Mouse (Mus musculus) stomach, embryonic 15.5 days (tissue): ENCODE results near the gene Nwd2. TPM values are rescaled to one million over a fixed set of nuclear protein-coding genes. Genes with fewer than 3 reads are reported as not detected.

Experiments
- ATAC-seq: fragments of 200-750 bp; cut with Nextera tagmentation; 2 replicates; pipeline ENCODE4 v1.8.0; 2017; ENCODE audit warnings: low read depth, moderate number of reproducible peaks, moderate TSS enrichment; ENCODE audit not compliant: insufficient read depth, low FRiP score
- H3K27ac ChIP-seq: fragments of 300-500 bp; sonication (generic); 2 replicates; pipeline ENCODE4 v1.5.1; 2015; ENCODE audit warnings: mild to moderate bottlenecking, inconsistent platforms
- H3K27me3 ChIP-seq: fragments of 300-500 bp; sonication (generic); replicated peaks from 2 replicates; pipeline ENCODE4 v1.6.1; 2015; ENCODE audit warnings: inconsistent platforms
- H3K36me3 ChIP-seq: fragments of 300-500 bp; sonication (generic); 2 replicates; pipeline ENCODE4 v1.6.1; 2015; ENCODE audit warnings: inconsistent platforms
- H3K4me1 ChIP-seq: fragments of 300-500 bp; sonication (generic); 2 replicates; pipeline ENCODE4 v1.6.1; 2015; ENCODE audit warnings: inconsistent platforms
- H3K4me2 ChIP-seq: fragments of 300-500 bp; sonication (generic); 2 replicates; pipeline ENCODE4 v1.6.1; 2015; ENCODE audit warnings: mild to moderate bottlenecking, inconsistent platforms
- H3K4me3 ChIP-seq: fragments of 300-500 bp; sonication (generic); replicated peaks from 2 replicates; pipeline ENCODE4 v1.5.1; 2015; ENCODE audit warnings: inconsistent platforms
- H3K9ac ChIP-seq: fragments of 300-500 bp; sonication (generic); 2 replicates; pipeline ENCODE4 v1.6.1; 2015; ENCODE audit warnings: inconsistent platforms
- H3K9me3 ChIP-seq: fragments of 300-500 bp; sonication (generic); 2 replicates; pipeline ENCODE4 v1.6.1; 2016; ENCODE audit warnings: inconsistent platforms
- WGBS: fragments of 180-500 bp; shearing (Covaris S2); methylation state at CpG from one replicate; pipeline ENCODE4 v1.1.7; 2015; 5-methylcytosine and 5-hydroxymethylcytosine counted together
- polyA plus RNA-seq: library from polyadenylated mRNA; unstranded; fragments of >200 nt; fragmentation: Nextera tagmentation; extraction: Ambion mirVana; gene quantifications from 2 replicates; pipeline ENCODE4 v1.2.1, GENCODE M21; 2015

Gene Nwd2
- polyA plus RNA-seq, 1 experiment from 2014 or later = 0.77 TPM

GRCm38 (mm10) chr5:63821176-63821575 is 172.3 kb downstream of the Nwd2 start:
- no peaks in the 10 kb centered on the region for H3K9me3 ChIP-seq
- no peak for ATAC-seq
- no peak overlapping the region for H3K4me2 ChIP-seq
- no peak overlapping the region for H3K4me3 ChIP-seq
- no peaks in the 10 kb centered on the region for H3K36me3 ChIP-seq
- WGBS = 80% methylated on average over 5 of the region's 5 CpGs
- peak overlapping the region; percentile 17; the same call in 1 of the 2 replicates for H3K27ac ChIP-seq
- H3K9ac ChIP-seq = no peak overlapping the region
- H3K4me1 ChIP-seq = peaks cover 9% of the 10 kb centered on the region; the same call in 1 of the 2 replicates
- no peaks in the 10 kb centered on the region for H3K27me3 ChIP-seq

- 46% methylated on average over 8 of the region's 8 CpGs for WGBS
- ATAC-seq = peak; percentile 41; the same call in 1 of the 2 replicates
Measured at GRCm38 (mm10) chr5:63821860-63822259, 173.0 kb downstream of the Nwd2 start.

GRCm38 (mm10) chr5:63823362-63824332 is 174.7 kb downstream of the Nwd2 start:
- ATAC-seq = peak; percentile 68
- 42% methylated on average over 10 of the region's 10 CpGs for WGBS

More at GRCm38 (mm10) chr5:63821860-63822259, 173.0 kb downstream of the Nwd2 start:
- peak overlapping the region; percentile 17; the same call in 1 of the 2 replicates for H3K27ac ChIP-seq
- H3K27me3 ChIP-seq = no peaks in the 10 kb centered on the region
- no peak overlapping the region for H3K9ac ChIP-seq
- no peaks in the 10 kb centered on the region for H3K9me3 ChIP-seq
- peaks cover 12% of the 10 kb centered on the region; the same call in 1 of the 2 replicates for H3K4me1 ChIP-seq
- no peak overlapping the region for H3K4me3 ChIP-seq
- no peaks in the 10 kb centered on the region for H3K36me3 ChIP-seq
- no peak overlapping the region for H3K4me2 ChIP-seq

DNA sequence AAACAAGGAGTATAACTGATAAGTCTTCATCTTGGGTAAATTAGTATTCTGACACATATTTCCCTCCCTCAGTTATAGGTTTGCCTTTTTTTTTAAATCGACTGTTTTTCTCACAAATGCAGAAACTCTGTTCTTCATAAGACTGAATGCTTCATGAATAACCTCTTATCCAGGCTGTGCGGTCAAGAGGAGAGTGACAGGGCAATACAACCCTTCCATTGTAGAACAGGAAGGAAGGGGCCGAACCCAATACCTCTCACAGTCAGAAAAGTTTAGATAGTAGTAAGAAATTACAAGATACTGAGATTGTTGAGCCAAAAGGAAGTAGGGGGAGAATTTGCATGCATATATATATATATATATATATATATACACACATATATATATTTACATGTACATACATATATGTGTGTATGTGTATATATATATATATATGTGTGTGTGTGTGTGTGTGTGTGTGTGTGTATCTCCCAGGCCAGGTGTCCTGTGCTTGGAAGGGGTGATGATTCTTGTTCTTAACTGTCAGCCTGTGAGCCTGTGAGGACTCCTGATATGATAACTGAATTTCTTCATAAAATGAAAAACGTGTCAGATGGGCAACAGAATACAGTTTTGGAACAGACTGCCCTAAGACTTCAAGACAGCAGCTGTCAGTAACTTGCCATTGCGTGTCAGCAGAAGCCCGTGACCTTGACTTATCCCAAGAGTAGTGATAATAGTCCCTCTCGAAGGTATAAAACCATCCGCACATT is 175.9 kb downstream of the Nwd2 start:
- H3K9me3 ChIP-seq = no peaks in the 10 kb centered on the region
- WGBS = 78% methylated on average over 8 of the region's 8 CpGs
- no peak for ATAC-seq
- no peak overlapping the region for H3K4me2 ChIP-seq
- no peak overlapping the region for H3K4me3 ChIP-seq
- H3K27ac ChIP-seq = peak overlapping the region; percentile 78; the same call in 1 of the 2 replicates
- no peaks in the 10 kb centered on the region for H3K27me3 ChIP-seq
- H3K4me1 ChIP-seq = peaks cover 17% of the 10 kb centered on the region; the same call in 1 of the 2 replicates
- H3K9ac ChIP-seq = no peak overlapping the region
- no peaks in the 10 kb centered on the region for H3K36me3 ChIP-seq

More at GRCm38 (mm10) chr5:63823362-63824332, 174.7 kb downstream of the Nwd2 start:
- Histone ChIP-seq H3K9ac (no peak overlapping the region), H3K9me3 (no peaks in the 10 kb centered on the region), H3K4me1 (peaks cover 17% of the 10 kb centered on the region; the same call in 1 of the 2 replicates), H3K4me3 (no peak overlapping the region), H3K4me2 (no peak overlapping the region; the same call in 1 of the 2 replicates), H3K36me3 (no peaks in the 10 kb centered on the region), H3K27me3 (no peaks in the 10 kb centered on the region), H3K27ac (peak overlapping the region; percentile 78)

GRCm38 (mm10) chr5:63825881-63826280 is 177.0 kb downstream of the Nwd2 start:
- Histone ChIP-seq H3K27ac (peak overlapping the region; percentile 74), H3K4me1 (peaks cover 17% of the 10 kb centered on the region; the same call in 1 of the 2 replicates), H3K4me3 (no peak overlapping the region), H3K4me2 (peak overlapping the region; percentile 35), H3K9ac (no peak overlapping the region), H3K36me3 (no peaks in the 10 kb centered on the region), H3K9me3 (no peaks in the 10 kb centered on the region), H3K27me3 (no peaks in the 10 kb centered on the region)
- WGBS = 59% methylated on average over 5 of the region's 5 CpGs
- no peak for ATAC-seq

GRCm38 (mm10) chr5:63827006-63827405 is 178.1 kb downstream of the Nwd2 start:
- 23% methylated on average over 6 of the region's 6 CpGs for WGBS
- ATAC-seq = no peak
- H3K27me3 ChIP-seq = no peaks in the 10 kb centered on the region
- no peak overlapping the region for H3K9ac ChIP-seq
- peaks cover 17% of the 10 kb centered on the region; the same call in 1 of the 2 replicates for H3K4me1 ChIP-seq
- H3K27ac ChIP-seq = peak overlapping the region; percentile 74
- H3K36me3 ChIP-seq = no peaks in the 10 kb centered on the region
- H3K9me3 ChIP-seq = no peaks in the 10 kb centered on the region
- H3K4me2 ChIP-seq = no peak overlapping the region; the same call in 1 of the 2 replicates
- H3K4me3 ChIP-seq = no peak overlapping the region

DNA sequence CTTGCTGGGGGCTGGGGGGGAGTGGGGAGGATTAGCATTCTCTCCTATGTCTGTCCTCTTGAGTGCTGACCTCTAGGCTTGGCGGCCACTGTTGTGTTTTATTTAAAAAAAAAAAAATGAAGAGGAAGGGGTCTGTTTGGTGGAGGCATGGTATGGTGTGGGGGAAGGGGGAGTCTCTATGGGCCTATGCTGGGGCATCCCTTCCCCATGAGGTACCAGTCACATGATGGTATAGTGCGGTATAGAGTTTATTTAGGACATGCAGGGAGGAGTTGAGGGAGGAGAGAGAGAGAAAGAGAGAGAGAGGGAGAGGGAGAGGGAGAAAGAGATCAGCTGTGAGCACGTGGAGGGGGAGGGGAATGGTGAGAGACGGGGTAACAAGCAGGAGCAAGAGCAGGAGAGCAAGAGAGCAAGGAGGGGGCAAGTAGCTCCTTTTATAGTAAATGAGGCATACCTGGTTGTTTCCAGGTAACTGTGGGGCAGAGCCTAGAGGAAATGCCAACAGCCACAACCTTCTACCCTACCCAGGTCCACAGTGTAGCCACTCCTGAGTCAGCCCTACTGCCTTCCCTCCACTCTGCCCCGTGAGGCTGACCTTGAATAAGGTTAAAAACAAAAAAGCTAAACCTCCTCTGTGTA is 178.6 kb downstream of the Nwd2 start:
- Histone ChIP-seq H3K9ac (no peak overlapping the region), H3K27ac (peak overlapping the region; percentile 74), H3K4me1 (peaks cover 17% of the 10 kb centered on the region; the same call in 1 of the 2 replicates), H3K4me2 (peak overlapping the region; percentile 8; the same call in 1 of the 2 replicates), H3K27me3 (no peaks in the 10 kb centered on the region), H3K36me3 (no peaks in the 10 kb centered on the region), H3K9me3 (no peaks in the 10 kb centered on the region), H3K4me3 (no peak overlapping the region)
- no peak for ATAC-seq
- 25% methylated on average over 5 of the region's 5 CpGs for WGBS

DNA sequence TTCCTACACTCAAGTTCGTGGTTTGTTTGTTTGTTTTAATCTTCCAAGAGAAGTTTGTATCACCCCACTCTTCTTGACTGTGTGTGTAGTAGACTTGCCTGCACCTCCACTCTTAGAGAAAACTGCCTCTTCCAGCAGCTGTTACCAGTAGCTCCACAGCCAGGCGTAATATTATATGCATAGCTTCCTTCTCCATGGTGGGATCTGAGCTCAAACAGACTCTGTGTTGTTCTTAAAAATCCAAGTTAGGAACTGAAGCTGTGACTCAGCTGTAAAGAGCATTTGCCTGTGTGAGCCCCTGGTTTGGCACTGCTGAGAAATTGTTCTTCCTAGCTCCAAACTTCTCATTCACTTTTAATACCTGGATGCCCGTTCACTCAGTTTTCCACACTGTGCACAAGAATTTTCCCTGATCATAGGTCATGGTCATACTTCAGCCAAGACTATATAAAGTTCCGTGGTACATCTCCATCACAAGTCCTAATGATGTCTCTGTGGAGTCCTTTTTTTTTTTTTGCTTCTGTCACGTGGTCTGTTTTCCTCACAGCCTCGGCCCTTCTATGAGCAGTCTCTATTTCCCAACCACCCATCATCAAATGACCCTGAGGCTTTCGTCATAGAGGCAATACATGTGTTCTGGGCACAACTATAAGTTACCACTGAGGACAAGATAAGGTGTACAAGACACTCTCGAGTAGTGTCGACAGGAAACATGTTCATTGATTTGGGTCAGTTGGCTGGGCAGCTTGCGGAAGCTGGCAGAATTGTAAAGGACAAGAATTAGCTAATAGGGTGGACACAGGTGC is 179.7 kb downstream of the Nwd2 start:
- Histone ChIP-seq H3K27ac (0 out of 2 replicates have a peak overlapping the region, but pooled peaks have one; percentile 9), H3K9ac (no peak overlapping the region), H3K4me2 (no peak overlapping the region), H3K9me3 (no peaks in the 10 kb centered on the region), H3K36me3 (no peaks in the 10 kb centered on the region), H3K4me1 (peaks cover 17% of the 10 kb centered on the region; the same call in 1 of the 2 replicates), H3K4me3 (no peak overlapping the region), H3K27me3 (no peaks in the 10 kb centered on the region)
- ATAC-seq = no peak
- 70% methylated on average over 10 of the region's 10 CpGs for WGBS

DNA sequence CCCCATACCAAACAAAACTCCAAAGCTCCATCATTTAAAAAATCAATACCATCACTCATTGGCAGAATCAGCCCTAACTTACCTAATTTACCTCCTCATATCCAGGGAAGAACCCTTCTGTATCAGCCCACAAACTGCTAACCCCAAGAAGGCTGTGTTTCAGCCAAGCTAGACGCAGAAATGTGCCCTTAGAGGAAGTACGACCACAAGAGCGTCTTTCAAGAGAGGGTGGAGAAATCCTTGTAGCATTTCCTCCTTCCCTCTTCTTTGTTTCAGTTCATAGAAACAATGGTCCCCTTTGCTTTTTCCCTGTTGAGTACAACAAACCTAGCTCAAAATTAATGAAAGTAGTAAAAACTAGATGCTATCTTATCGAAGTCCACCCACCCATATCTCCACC is 182.2 kb downstream of the Nwd2 start:
- Histone ChIP-seq H3K36me3 (no peaks in the 10 kb centered on the region), H3K27me3 (no peaks in the 10 kb centered on the region), H3K27ac (peak overlapping the region; percentile 76; the same call in 1 of the 2 replicates), H3K9ac (no peak overlapping the region), H3K4me1 (peaks cover 12% of the 10 kb centered on the region; the same call in 1 of the 2 replicates), H3K9me3 (no peaks in the 10 kb centered on the region), H3K4me2 (no peak overlapping the region), H3K4me3 (no peak overlapping the region)
- no peak for ATAC-seq
- WGBS = 49% methylated on average over 4 of the region's 4 CpGs

- ATAC-seq = no peak
- H3K36me3 ChIP-seq = no peaks in the 10 kb centered on the region
- 64% methylated on average over 5 of the region's 5 CpGs for WGBS
- no peaks in the 10 kb centered on the region for H3K9me3 ChIP-seq
- no peak overlapping the region for H3K4me3 ChIP-seq
- H3K27ac ChIP-seq = no peak overlapping the region
- no peak overlapping the region for H3K9ac ChIP-seq
- H3K27me3 ChIP-seq = no peaks in the 10 kb centered on the region
- H3K4me1 ChIP-seq = no peaks in the 10 kb centered on the region
- no peak overlapping the region for H3K4me2 ChIP-seq
Measured at GRCm38 (mm10) chr5:63833955-63834354, 185.1 kb downstream of the Nwd2 start.
